Mouse (Mus musculus): ENCODE measurements around the gene Ugt1a6a. TPM values are rescaled to one million over a fixed set of nuclear protein-coding genes. Genes with fewer than 3 reads are reported as not detected.

Ugt1a6a gene
- total RNA-seq, 2 experiments from 2014 or later, result 0.32 TPM; not detected in 1

DNA sequence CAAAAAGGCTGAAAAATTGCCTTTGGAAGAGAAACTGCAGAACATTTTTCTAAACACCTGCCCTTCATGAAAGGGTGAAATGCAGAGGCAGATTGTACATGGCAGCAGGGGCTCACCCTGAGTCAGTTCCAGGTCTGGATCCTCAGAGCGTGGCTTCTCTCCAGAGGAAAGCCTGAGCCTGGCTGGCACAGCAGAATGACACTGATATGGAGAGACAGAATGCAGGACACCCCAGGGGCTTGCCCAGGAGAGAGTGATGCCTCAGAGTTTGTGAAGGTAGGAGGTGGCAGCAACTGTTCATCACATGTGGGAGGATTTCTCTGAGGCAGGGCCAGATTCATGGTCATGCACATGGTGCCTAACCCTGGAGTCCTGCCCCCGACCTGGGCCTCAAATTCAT is 65.4 kb downstream of the Ugt1a6a start:
- no peak for DNase-seq (ENCODE audit: extremely low spot score in 1 of 2, low spot score in 2 of 2)
- intact Hi-C loops (cut with DNase I), result no loop called here

DNA sequence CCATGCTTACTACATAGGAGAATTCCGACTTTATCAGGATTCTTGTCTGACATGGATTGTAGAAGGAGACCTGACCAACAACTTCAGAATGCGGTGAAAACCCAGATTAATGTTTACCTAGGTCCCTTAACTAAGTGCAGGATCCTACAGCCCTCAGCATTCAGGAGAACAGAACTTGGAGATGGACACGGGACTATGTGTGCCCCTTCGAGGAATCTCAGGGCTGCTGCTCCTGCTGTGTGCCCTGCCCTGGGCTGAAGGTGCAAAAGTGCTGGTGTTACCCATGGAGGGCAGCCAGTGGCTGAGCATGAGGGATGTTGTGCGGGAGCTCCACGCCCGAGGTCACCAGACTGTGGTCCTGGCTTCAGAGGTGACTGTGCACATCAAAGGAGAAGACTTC is 65.8 kb downstream of the Ugt1a6a start, which contains the start of gene Ugt1a2:
TSS of gene Ugt1a2 (plus strand) at position 146 of the 400 bp plus-strand sequence.
- no peak for DNase-seq (ENCODE audit: extremely low spot score in 1 of 2, low spot score in 2 of 2)
- intact Hi-C loops (cut with DNase I), result no loop called here

- intact Hi-C loops (cut with DNase I), result no loop called here
Measured at GRCm38 (mm10) chr1:88205294-88205922, 70.8 kb downstream of the Ugt1a6a start, which contains the start of gene Dnajb3. Dnajb3 (minus strand) TSS chr1:88205782.

DNA sequence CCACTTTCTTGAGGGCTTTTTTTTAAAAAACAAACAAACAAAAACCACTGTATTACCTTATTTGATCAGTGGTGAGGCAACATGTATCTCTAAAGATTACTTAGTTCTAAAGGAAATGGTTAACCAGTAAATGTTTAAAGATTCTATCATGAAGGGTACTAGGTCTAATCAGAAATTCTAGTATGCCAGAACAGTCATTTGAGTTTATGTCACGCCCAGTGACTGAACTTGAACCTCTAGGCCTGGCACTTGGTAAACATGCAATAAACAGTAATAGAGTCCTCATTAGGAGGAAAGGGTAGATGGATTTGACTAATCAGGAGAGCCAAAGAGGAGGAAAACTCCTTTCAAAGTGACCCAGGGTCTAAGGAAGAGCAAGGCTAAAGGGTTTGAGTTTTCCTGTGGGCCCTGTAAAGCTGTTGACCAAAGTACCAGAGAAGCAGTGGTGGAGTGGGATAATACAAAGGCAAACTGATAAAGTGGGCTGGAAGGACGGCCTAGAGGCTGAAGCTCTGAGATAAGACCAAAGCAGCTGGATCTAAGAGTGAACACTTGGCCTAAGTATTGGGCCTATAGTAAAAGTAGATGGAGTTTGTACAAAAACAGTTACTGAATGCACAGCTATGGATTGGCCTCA is 72.4 kb downstream of the Ugt1a6a start:
- intact Hi-C loops (cut with DNase I), result no loop called here
- no peak for DNase-seq (ENCODE audit: extremely low spot score in 1 of 2, low spot score in 2 of 2)

More at GRCm38 (mm10) chr1:88205294-88205922, 70.8 kb downstream of the Ugt1a6a start, which contains the start of gene Dnajb3:
- peak; percentile 85 to 88 for DNase-seq (ENCODE audit: extremely low spot score in 1 of 2, low spot score in 2 of 2)

GRCm38 (mm10) chr1:88211812-88212211 is 77.2 kb downstream of the Ugt1a6a start, which contains the start of gene Ugt1a1:
Ugt1a1 (plus strand) TSS chr1:88211959.
- no peak for DNase-seq (ENCODE audit: extremely low spot score in 1 of 2, low spot score in 2 of 2)
- intact Hi-C loops (cut with DNase I), result no loop called here

- intact Hi-C loops (cut with DNase I), result no loop called here
- peak in 1 of 2 experiments; percentile 62 for DNase-seq (ENCODE audit: extremely low spot score in 1 of 2, low spot score in 2 of 2)
Measured at GRCm38 (mm10) chr1:88212341-88213045, 77.9 kb downstream of the Ugt1a6a start.

DNA sequence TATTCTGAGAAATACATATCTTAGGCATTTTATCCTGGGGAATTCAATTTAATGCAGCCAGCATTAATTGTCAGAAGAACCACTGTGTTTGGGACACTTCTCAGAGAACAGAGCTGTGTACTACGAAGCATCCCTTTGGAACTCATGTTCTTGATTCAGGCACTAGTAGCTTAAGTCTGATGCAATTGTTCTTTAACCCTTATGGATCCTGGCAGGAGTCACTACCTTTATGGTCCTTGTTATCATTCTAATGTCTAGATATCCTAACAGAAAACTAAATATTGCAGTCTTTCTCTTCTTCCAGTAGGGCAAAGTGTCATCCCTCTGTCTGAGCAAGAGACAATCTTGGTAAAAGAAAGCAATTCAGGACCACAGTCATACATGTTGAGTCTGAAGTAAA is 78.5 kb downstream of the Ugt1a6a start:
- no peak for DNase-seq (ENCODE audit: extremely low spot score in 1 of 2, low spot score in 2 of 2)
- intact Hi-C loops (cut with DNase I), result no loop called here

- intact Hi-C loops (cut with DNase I), result no loop called here
- peak in 1 of 2 experiments; percentile 46 for DNase-seq (ENCODE audit: extremely low spot score in 1 of 2, low spot score in 2 of 2)
Measured at GRCm38 (mm10) chr1:88213766-88214461, 79.3 kb downstream of the Ugt1a6a start.

DNA sequence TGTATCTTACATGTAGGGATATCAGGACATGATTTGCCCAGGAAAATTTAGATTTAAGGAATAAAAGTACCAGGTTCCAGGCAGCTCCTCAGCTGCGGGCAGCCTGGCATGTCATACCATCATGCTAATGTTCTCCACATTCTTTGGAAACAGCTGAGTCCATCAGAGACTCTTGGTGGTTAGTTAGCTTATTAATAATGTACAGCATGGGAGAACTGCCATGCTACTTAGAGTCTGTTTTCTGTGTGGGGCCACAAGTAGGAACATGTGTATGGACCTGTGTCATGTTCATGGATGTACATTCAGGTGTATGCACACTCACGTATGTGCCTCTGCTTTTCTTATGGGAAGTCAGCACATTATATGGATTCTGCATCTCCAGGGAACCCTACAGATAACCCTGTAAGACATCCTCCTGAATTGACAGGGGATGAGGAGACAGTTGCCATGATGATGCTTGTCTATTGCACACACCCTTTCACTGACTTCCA is 79.9 kb downstream of the Ugt1a6a start:
- no peak for DNase-seq (ENCODE audit: extremely low spot score in 1 of 2, low spot score in 2 of 2)
- intact Hi-C loops (cut with DNase I), result no loop called here

GRCm38 (mm10) chr1:88215466-88216380 is 81.1 kb downstream of the Ugt1a6a start:
- DNase-seq (ENCODE audit: extremely low spot score in 1 of 2, low spot score in 2 of 2), result no peak
- intact Hi-C loops (cut with DNase I), result no loop called here

DNA sequence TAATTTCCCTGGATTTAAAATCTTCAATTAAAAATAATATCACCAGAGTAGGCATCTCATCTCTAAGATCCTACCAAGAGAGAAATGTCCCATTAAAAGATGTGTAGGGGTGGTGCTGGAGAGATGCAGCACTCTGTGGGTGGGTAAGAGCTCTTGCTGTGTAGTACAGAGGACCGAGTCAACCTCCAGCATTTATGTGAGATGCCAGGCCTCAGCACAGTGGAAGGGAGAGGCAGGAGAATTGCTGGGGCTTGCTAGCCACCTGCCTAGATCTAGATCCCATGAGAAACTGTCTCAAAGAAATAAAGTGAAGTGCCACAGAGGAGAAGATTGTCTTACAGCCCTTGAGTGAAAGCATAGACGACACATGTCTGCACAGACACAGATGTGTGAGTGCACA is 81.9 kb downstream of the Ugt1a6a start:
- intact Hi-C loops (cut with DNase I), result no loop called here
- no peak for DNase-seq (ENCODE audit: extremely low spot score in 1 of 2, low spot score in 2 of 2)

GRCm38 (mm10) chr1:88217144-88217543 is 82.5 kb downstream of the Ugt1a6a start:
- peak in 1 of 2 experiments; percentile 42 for DNase-seq (ENCODE audit: extremely low spot score in 1 of 2, low spot score in 2 of 2)
- intact Hi-C loops (cut with DNase I), result no loop called here

DNA sequence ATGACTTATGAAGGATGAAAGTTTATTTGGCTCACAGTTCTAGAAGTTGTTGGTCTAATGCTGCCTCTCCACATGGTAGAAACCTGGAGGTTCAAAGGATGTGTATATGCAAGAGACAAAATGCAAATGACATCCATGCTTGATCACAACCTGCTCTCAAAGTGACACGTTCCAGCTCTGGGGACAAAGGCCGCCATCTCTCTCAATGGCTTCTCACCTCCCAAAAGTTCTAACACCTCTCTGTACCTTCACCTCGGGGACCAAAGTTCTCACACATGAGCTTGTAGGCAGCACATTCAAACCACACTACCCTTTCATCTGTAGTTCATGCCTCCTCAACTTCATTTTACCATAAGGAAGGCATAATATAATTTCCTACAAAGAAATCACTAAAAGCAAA is 83.0 kb downstream of the Ugt1a6a start:
- DNase-seq (ENCODE audit: extremely low spot score in 1 of 2, low spot score in 2 of 2), result peak in 1 of 2 experiments; percentile 15
- intact Hi-C loops (cut with DNase I), result no loop called here

DNA sequence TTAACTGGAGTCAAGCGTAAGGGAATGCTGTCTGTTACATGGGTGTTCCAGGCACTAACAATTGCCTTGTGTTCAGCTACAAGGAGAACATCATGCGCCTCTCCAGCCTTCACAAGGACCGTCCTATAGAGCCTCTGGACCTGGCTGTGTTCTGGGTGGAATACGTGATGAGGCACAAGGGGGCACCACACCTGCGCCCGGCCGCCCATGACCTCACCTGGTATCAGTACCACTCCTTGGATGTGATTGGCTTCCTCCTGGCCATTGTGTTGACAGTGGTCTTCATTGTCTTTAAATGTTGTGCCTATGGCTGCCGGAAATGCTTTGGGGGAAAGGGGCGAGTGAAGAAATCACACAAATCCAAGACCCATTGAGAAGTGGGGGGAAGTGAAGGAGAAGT is 83.4 kb downstream of the Ugt1a6a start:
- peak in 1 of 2 experiments; percentile 51 for DNase-seq (ENCODE audit: extremely low spot score in 1 of 2, low spot score in 2 of 2)
- intact Hi-C loops (cut with DNase I), result no loop called here

DNA sequence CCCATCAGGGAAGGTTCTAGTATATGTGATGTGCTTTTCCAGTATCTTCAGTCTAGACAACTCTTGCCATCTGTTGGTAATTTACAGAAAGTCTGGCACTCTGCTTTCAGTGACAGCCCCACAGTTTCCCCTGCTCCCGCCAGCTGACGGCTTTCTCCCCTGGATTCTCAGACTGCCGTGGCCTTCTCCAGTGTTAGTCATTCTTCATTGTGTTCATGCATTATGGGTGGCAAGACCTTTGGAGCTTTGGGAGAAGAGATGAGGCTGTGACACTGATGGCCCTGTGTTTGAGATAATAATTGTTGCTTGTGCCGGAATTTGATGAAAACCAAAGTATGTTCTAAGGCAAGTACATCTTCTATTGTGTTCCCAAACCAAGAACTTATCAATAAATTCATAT is 84.0 kb downstream of the Ugt1a6a start:
- DNase-seq (ENCODE audit: extremely low spot score in 1 of 2, low spot score in 2 of 2), result peak in 1 of 2 experiments; percentile 17
- intact Hi-C loops (cut with DNase I), result no loop called here

DNA sequence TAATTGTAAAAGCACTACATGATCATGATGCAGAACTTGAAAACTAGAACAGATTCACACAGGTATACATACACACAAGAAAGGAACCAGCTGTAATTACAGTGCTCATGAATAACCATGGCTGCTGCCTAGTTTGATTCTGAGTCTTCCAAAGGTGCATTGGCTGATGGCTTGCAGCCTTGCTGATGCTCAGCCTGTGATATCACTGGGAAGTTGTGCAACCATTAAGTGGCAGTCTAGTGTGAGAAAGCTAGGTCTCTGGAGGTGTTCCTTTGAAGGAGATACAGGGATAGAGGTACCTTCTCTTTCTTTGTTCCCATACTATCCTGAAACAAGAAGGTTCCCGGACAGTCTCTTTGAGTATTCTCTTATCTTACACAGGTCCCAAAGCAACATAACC is 84.4 kb downstream of the Ugt1a6a start:
- DNase-seq (ENCODE audit: extremely low spot score in 1 of 2, low spot score in 2 of 2), result peak in 1 of 2 experiments; percentile 16
- intact Hi-C loops (cut with DNase I), result no loop called here

DNA sequence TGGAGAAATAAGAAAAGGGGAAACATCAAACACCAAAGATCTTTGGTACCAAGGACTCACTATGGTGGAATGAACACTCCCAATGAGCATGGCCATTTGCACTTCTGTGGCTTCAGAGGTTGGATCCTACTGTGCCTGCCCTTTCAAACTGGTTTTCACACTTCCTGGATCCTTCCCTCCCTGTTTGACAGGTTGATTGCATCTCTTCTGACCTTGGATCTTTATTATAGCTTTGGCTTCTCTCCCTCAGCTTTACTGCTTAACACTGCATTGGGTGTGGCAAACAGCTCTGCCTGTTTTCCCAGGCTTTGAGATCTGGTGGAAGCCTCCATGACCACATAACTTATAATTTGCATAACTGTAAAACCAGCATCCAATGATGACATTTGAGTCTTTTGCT is 85.7 kb downstream of the Ugt1a6a start:
- intact Hi-C loops (cut with DNase I), result no loop called here

DNA sequence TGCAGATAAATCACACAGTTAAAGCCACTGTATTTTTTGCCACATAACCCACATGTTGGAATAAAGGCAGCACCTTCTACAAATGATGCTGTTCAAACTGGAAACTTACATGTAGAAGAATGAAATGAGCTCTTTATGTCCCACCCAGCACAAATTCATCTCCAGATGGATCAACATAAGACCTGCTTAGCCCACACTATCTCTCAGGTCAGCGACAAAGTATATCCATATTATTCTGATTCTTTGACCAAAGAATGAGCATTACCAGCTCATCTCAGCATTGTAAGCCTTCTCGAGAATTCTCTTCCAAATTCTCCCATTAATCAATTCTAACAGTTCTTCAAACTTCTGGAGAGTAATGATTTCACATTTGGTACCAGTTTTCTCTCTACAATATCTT is 87.6 kb downstream of the Ugt1a6a start:
- no peak for DNase-seq (ENCODE audit: extremely low spot score in 1 of 2, low spot score in 2 of 2)
- intact Hi-C loops (cut with DNase I), result no loop called here

More for the DNA sequence above, 85.7 kb downstream of the Ugt1a6a start:
- DNase-seq (ENCODE audit: extremely low spot score in 1 of 2, low spot score in 2 of 2), result peak in 1 of 2 experiments; percentile 14

All from left cerebral cortex, postnatal 10 days (tissue).